Mouse (Mus musculus) forebrain, embryonic 14.5 days (tissue): Measurements from ENCODE around the gene Mthfr. TPM values are rescaled to one million over a fixed set of nuclear protein-coding genes. Genes with fewer than 3 reads are reported as not detected.

Experiments
- ATAC-seq: fragments of 200-750 bp; cut with Nextera tagmentation; 2 replicates; pipeline ENCODE4 v1.8.0; 2017; ENCODE audit warnings: mild to moderate bottlenecking, moderate library complexity
- DNase-seq: peaks from one replicate; pipeline ENCODE4 v3.0.0-alpha.2; 2015; ENCODE audit warnings: low spot score
- H3K27ac ChIP-seq: fragments of 300-500 bp; sonication (generic); 2 replicates; pipeline ENCODE4 v1.5.1; 2014; ENCODE audit warnings: low read depth, mild to moderate bottlenecking, control low read depth, low read length, moderate library complexity
- H3K27me3 ChIP-seq: fragments of 300-500 bp; sonication (generic); replicated peaks from 2 replicates; pipeline ENCODE4 v1.6.1; 2014; ENCODE audit warnings: low read length, control low read depth, mixed read lengths; ENCODE audit not compliant: control insufficient read depth, insufficient read depth
- H3K36me3 ChIP-seq: fragments of 300-500 bp; sonication (generic); 2 replicates; pipeline ENCODE4 v1.6.1; 2014; ENCODE audit warnings: low read length, control low read depth; ENCODE audit not compliant: control insufficient read depth, insufficient read depth
- H3K4me1 ChIP-seq: fragments of 300-500 bp; sonication (generic); 2 replicates; pipeline ENCODE4 v1.6.1; 2014; ENCODE audit warnings: antibody characterized with exemption, low read length, control low read depth; ENCODE audit not compliant: control insufficient read depth, insufficient read depth
- H3K4me2 ChIP-seq: fragments of 300-500 bp; sonication (generic); 2 replicates; pipeline ENCODE4 v1.6.1; 2014; ENCODE audit warnings: mild to moderate bottlenecking, control low read depth, low read length
- H3K4me3 ChIP-seq: fragments of 300-500 bp; sonication (generic); 2 replicates; pipeline ENCODE4 v1.5.1; 2014; ENCODE audit warnings: low read depth, low read length, control low read depth
- H3K9ac ChIP-seq: fragments of 300-500 bp; sonication (generic); 2 replicates; pipeline ENCODE4 v1.6.1; 2014; ENCODE audit warnings: mild to moderate bottlenecking, low read length, control low read depth, moderate library complexity
- H3K9me3 ChIP-seq: fragments of 300-500 bp; sonication (generic); replicated peaks from 2 replicates; pipeline ENCODE4 v1.6.1; 2016; ENCODE audit warnings: low read length, control low read depth, mixed read lengths; ENCODE audit not compliant: control insufficient read depth
- WGBS: fragments of 180-500 bp; shearing (Covaris S2); extraction: QIAGEN DNeasy Blood & Tissue Kit; methylation state at CpG from one replicate; pipeline ENCODE4 v1.1.7; 2014; 5-methylcytosine and 5-hydroxymethylcytosine counted together
- polyA plus RNA-seq: library from polyadenylated mRNA; unstranded; fragments of >200 nt; fragmentation: Nextera tagmentation; extraction: Ambion mirVana; gene quantifications from 2 replicates; pipeline ENCODE4 v1.2.1, GENCODE M21; 2014

The Mthfr gene
- polyA plus RNA-seq, 1 experiment from 2014 or later, result 12.4 TPM

GRCm38 (mm10) chr4:148080597-148080973 lies 41.7 kb downstream of the Mthfr start:
- ATAC-seq, result no peak
- DNase-seq, result no peak
- whole genome bisulfite sequencing, result 93% methylated on average over 1 of the region's 1 CpGs
- Histone ChIP-seq H3K4me2 (no peak overlapping the region), H3K27me3 (no peaks in the 10 kb centered on the region), H3K36me3 (no peaks in the 10 kb centered on the region), H3K4me1 (no peaks in the 10 kb centered on the region), H3K4me3 (no peak overlapping the region), H3K9me3 (no peaks in the 10 kb centered on the region), H3K9ac (no peak overlapping the region), H3K27ac (no peak overlapping the region)

GRCm38 (mm10) chr4:148081201-148081600 lies 42.3 kb downstream of the Mthfr start:
- H3K4me3 ChIP-seq, result no peak overlapping the region
- no peak overlapping the region for H3K27ac ChIP-seq
- no peaks in the 10 kb centered on the region for H3K9me3 ChIP-seq
- no peaks in the 10 kb centered on the region for H3K36me3 ChIP-seq
- DNase-seq (no peak), ATAC-seq (no peak)
- 94% methylated on average over 10 of the region's 10 CpGs for WGBS
- H3K4me1 ChIP-seq, result no peaks in the 10 kb centered on the region
- H3K9ac ChIP-seq, result no peak overlapping the region
- no peak overlapping the region for H3K4me2 ChIP-seq
- H3K27me3 ChIP-seq, result no peaks in the 10 kb centered on the region

GRCm38 (mm10) chr4:148082257-148083044 lies 43.6 kb downstream of the Mthfr start:
- H3K9ac ChIP-seq, result no peak overlapping the region
- no peaks in the 10 kb centered on the region for H3K27me3 ChIP-seq
- H3K4me1 ChIP-seq, result peaks cover 7% of the 10 kb centered on the region
- ATAC-seq, result no peak
- H3K4me3 ChIP-seq, result no peak overlapping the region
- H3K9me3 ChIP-seq, result no peaks in the 10 kb centered on the region
- WGBS, result 51% methylated on average over 12 of the region's 12 CpGs
- H3K4me2 ChIP-seq, result no peak overlapping the region
- no peak overlapping the region for H3K27ac ChIP-seq
- no peaks in the 10 kb centered on the region for H3K36me3 ChIP-seq
- peak; percentile 61 for DNase-seq

GRCm38 (mm10) chr4:148083176-148083899 lies 44.5 kb downstream of the Mthfr start:
- Histone ChIP-seq H3K36me3 (no peaks in the 10 kb centered on the region), H3K27ac (no peak overlapping the region), H3K9ac (no peak overlapping the region), H3K9me3 (no peaks in the 10 kb centered on the region), H3K27me3 (no peaks in the 10 kb centered on the region), H3K4me3 (no peak overlapping the region), H3K4me1 (peaks cover 14% of the 10 kb centered on the region), H3K4me2 (no peak overlapping the region)
- DNase-seq (no peak), ATAC-seq (no peak)
- WGBS, result 71% methylated on average over 21 of the region's 21 CpGs

- Histone ChIP-seq H3K4me3 (no peak overlapping the region), H3K36me3 (no peaks in the 10 kb centered on the region), H3K9ac (no peak overlapping the region), H3K27ac (no peak overlapping the region), H3K27me3 (no peaks in the 10 kb centered on the region), H3K4me2 (no peak overlapping the region), H3K9me3 (no peaks in the 10 kb centered on the region), H3K4me1 (peaks cover 14% of the 10 kb centered on the region)
- 15% methylated on average over 7 of the region's 8 CpGs for WGBS
- ATAC-seq (no peak), DNase-seq (no peak)
Measured at GRCm38 (mm10) chr4:148084261-148084714, 45.4 kb downstream of the Mthfr start.

- Histone ChIP-seq H3K9me3 (no peaks in the 10 kb centered on the region), H3K27ac (no peak overlapping the region), H3K4me1 (peaks cover 14% of the 10 kb centered on the region), H3K4me3 (no peak overlapping the region), H3K27me3 (no peaks in the 10 kb centered on the region), H3K9ac (no peak overlapping the region), H3K36me3 (no peaks in the 10 kb centered on the region), H3K4me2 (no peak overlapping the region)
- ATAC-seq (no peak), DNase-seq (no peak)
- 44% methylated on average over 10 of the region's 10 CpGs for WGBS
Measured at GRCm38 (mm10) chr4:148085131-148085906, 46.4 kb downstream of the Mthfr start.

GRCm38 (mm10) chr4:148085907-148086305 lies 47.0 kb downstream of the Mthfr start:
- Histone ChIP-seq H3K27me3 (no peaks in the 10 kb centered on the region), H3K9me3 (no peaks in the 10 kb centered on the region), H3K27ac (no peak overlapping the region), H3K36me3 (no peaks in the 10 kb centered on the region), H3K4me1 (peaks cover 14% of the 10 kb centered on the region), H3K4me3 (no peak overlapping the region), H3K4me2 (no peak overlapping the region), H3K9ac (no peak overlapping the region)
- DNase-seq, result no peak
- WGBS, result 79% methylated on average over 3 of the region's 3 CpGs
- ATAC-seq, result no peak

- H3K9ac ChIP-seq, result peak overlapping the region; percentile 58
- H3K9me3 ChIP-seq, result no peaks in the 10 kb centered on the region
- no peaks in the 10 kb centered on the region for H3K27me3 ChIP-seq
- no peak for DNase-seq
- peak overlapping the region; percentile 78 for H3K4me2 ChIP-seq
- WGBS, result 4% methylated on average over 27 of the region's 30 CpGs
- H3K27ac ChIP-seq, result no peak overlapping the region
- peak; percentile 52 for ATAC-seq
- peaks cover 14% of the 10 kb centered on the region for H3K4me1 ChIP-seq
- no peaks in the 10 kb centered on the region for H3K36me3 ChIP-seq
- peak overlapping the region; percentile 49 for H3K4me3 ChIP-seq
Measured at GRCm38 (mm10) chr4:148087091-148087906, 48.4 kb downstream of the Mthfr start.
